In genomic region chr1:81132007-81132712, GRCm38 (mm10) we compare ENCODE assay signal across 18 mouse cellular contexts. TPM values are rescaled to one million over a fixed set of nuclear protein-coding genes. Genes with fewer than 3 reads are reported as not detected.
DNase-seq lines count a peak whose midpoint lies in the region; ATAC-seq and TF ChIP-seq lines count a peak whose summit lies in the region.
"Had no signal": no experiment of that assay in that cellular context is flagged by ENCODE, and none has a peak within 500 bp of the region (broad histone marks: within the 10 kb centered on the region; RNA-seq: fewer than 3 reads in every experiment).

No protein-coding gene starts in this region.

- no peak overlapping the region for H3K4me2 ChIP-seq in hindbrain, embryonic 13.5 days
- H3K4me2 ChIP-seq in hindbrain, postnatal 0 days (ENCODE audit: low read depth, low read length) = no peak overlapping the region
- no peak overlapping the region for H3K4me2 ChIP-seq in kidney, embryonic 14.5 days (replicated peaks; ENCODE audit: low read depth, low read length)
- H3K4me2 ChIP-seq: liver, embryonic 15.5 days; midbrain, embryonic 12.5 days had no signal

- no peaks in the 10 kb centered on the region for H3K4me1 ChIP-seq in hindbrain, embryonic 13.5 days (replicated peaks)
- no peaks in the 10 kb centered on the region for H3K4me1 ChIP-seq in hindbrain, embryonic 10.5 days (replicated peaks)
- H3K4me1 ChIP-seq in hindbrain, postnatal 0 days (ENCODE audit: insufficient read depth, low read length) = no peaks in the 10 kb centered on the region
- H3K4me1 ChIP-seq in kidney, embryonic 14.5 days (ENCODE audit: control insufficient read depth, insufficient read depth, low read length) = no peaks in the 10 kb centered on the region
- H3K4me1 ChIP-seq: heart, embryonic 10.5 days; liver, embryonic 15.5 days; midbrain, embryonic 12.5 days had no signal

- no peak for TF ChIP-seq POLR2A in brain, embryonic 14.5 days (IDR thresholded peaks at IDR 0.05; ENCODE audit: borderline replicate concordance, extremely low read depth, insufficient read depth, insufficient read length, poor library complexity, severe bottlenecking)

- H3K27ac ChIP-seq in hindbrain, embryonic 13.5 days = no peak overlapping the region
- no peak overlapping the region for H3K27ac ChIP-seq in hindbrain, embryonic 10.5 days
- H3K27ac ChIP-seq in hindbrain, postnatal 0 days = no peak overlapping the region
- no peak overlapping the region for H3K27ac ChIP-seq in kidney, embryonic 14.5 days (ENCODE audit: low read depth, low read length)
- H3K27ac ChIP-seq: gastrocnemius, adult 2 months; heart, embryonic 10.5 days; kidney, postnatal 0 days; liver, embryonic 15.5 days; midbrain, embryonic 12.5 days had no signal

- H3K9ac ChIP-seq in hindbrain, embryonic 13.5 days = no peak overlapping the region
- no peak overlapping the region for H3K9ac ChIP-seq in hindbrain, postnatal 0 days (replicated peaks; ENCODE audit: low read length)
- H3K9ac ChIP-seq in kidney, embryonic 14.5 days (ENCODE audit: low read depth, low read length) = no peak overlapping the region
- H3K9ac ChIP-seq: liver, embryonic 15.5 days; midbrain, embryonic 12.5 days had no signal

- H3K27me3 ChIP-seq in hindbrain, embryonic 13.5 days = no peaks in the 10 kb centered on the region
- no peaks in the 10 kb centered on the region for H3K27me3 ChIP-seq in hindbrain, embryonic 10.5 days (ENCODE audit: insufficient read depth, poor library complexity, severe bottlenecking)
- H3K27me3 ChIP-seq in hindbrain, postnatal 0 days (ENCODE audit: insufficient read depth, low read length) = no peaks in the 10 kb centered on the region
- H3K27me3 ChIP-seq in kidney, embryonic 14.5 days (ENCODE audit: control insufficient read depth, insufficient read depth, low read length) = no peaks in the 10 kb centered on the region
- H3K27me3 ChIP-seq: liver, embryonic 15.5 days; midbrain, embryonic 12.5 days had no signal

- no peak for TF ChIP-seq CTCF in brain, embryonic 14.5 days (IDR thresholded peaks at IDR 0.05; ENCODE audit: borderline replicate concordance, extremely low read depth, insufficient read depth, insufficient read length)
- no peak for TF ChIP-seq CTCF in hindbrain, postnatal 0 days (IDR thresholded peaks at IDR 0.05; ENCODE audit: low read depth)

- WGBS in hindbrain, embryonic 13.5 days = 71% methylated on average over 8 of the region's 8 CpGs
- WGBS in hindbrain, embryonic 10.5 days = 88% methylated on average over 8 of the region's 8 CpGs
- WGBS in hindbrain, postnatal 0 days = 62% methylated on average over 8 of the region's 8 CpGs
- 68% methylated on average over 8 of the region's 8 CpGs for WGBS in kidney, embryonic 14.5 days

- no peak for DNase-seq in hindbrain, embryonic 10.5 days (ENCODE audit: low spot score)
- DNase-seq in brain, embryonic 14.5 days (ENCODE audit: low read depth) = peak; percentile 62
- DNase-seq in cerebellum, adult 8-10 months = peak; percentile 23
- DNase-seq in hindbrain, postnatal 0 days (ENCODE audit: low spot score) = peak; percentile 39
- DNase-seq in right cerebral cortex, postnatal 10 days (ENCODE audit: low spot score in 2 of 2) = no peak
- DNase-seq: adrenal gland, postnatal 10 days; gastrocnemius, adult 2 months; heart, postnatal 10 days; kidney, adult 11 months; thymus, postnatal 25 days had no signal

- H3K36me3 ChIP-seq in hindbrain, embryonic 13.5 days = no peaks in the 10 kb centered on the region
- H3K36me3 ChIP-seq in hindbrain, embryonic 10.5 days = no peaks in the 10 kb centered on the region
- H3K36me3 ChIP-seq in hindbrain, postnatal 0 days (ENCODE audit: insufficient read depth, low read length) = no peaks in the 10 kb centered on the region
- no peaks in the 10 kb centered on the region for H3K36me3 ChIP-seq in kidney, embryonic 14.5 days (ENCODE audit: control insufficient read depth, insufficient read depth, low read length)
- H3K36me3 ChIP-seq: heart, embryonic 10.5 days; liver, embryonic 15.5 days; midbrain, embryonic 12.5 days had no signal

- no peaks in the 10 kb centered on the region for H3K9me3 ChIP-seq in hindbrain, embryonic 13.5 days
- no peaks in the 10 kb centered on the region for H3K9me3 ChIP-seq in hindbrain, embryonic 10.5 days
- H3K9me3 ChIP-seq in hindbrain, postnatal 0 days (ENCODE audit: low read length) = no peaks in the 10 kb centered on the region
- no peaks in the 10 kb centered on the region for H3K9me3 ChIP-seq in kidney, embryonic 14.5 days (ENCODE audit: control insufficient read depth, low read length)
- H3K9me3 ChIP-seq: heart, embryonic 10.5 days; liver, embryonic 15.5 days; midbrain, embryonic 12.5 days had no signal

- ATAC-seq in hindbrain, embryonic 13.5 days (ENCODE audit: low FRiP score) = 0 out of 2 replicates have a peak, but pooled peaks have one; percentile 59
- ATAC-seq in hindbrain, postnatal 0 days = no peak
- ATAC-seq in kidney, embryonic 14.5 days (ENCODE audit: low FRiP score, low TSS enrichment) = no peak
- ATAC-seq: Patski had no signal

- no peak overlapping the region for H3K4me3 ChIP-seq in hindbrain, embryonic 13.5 days
- H3K4me3 ChIP-seq in hindbrain, embryonic 10.5 days = no peak overlapping the region
- no peak overlapping the region for H3K4me3 ChIP-seq in hindbrain, postnatal 0 days (ENCODE audit: low read length)
- no peak overlapping the region for H3K4me3 ChIP-seq in kidney, embryonic 14.5 days (ENCODE audit: low read length)
- H3K4me3 ChIP-seq: gastrocnemius, adult 2 months; heart, embryonic 10.5 days; liver, embryonic 15.5 days; midbrain, embryonic 12.5 days had no signal

RNA-seq across cellular contexts. Expression of gene Nyap2, which starts 55.4 kb away (rescaled TPM):
- polyA plus RNA-seq in hindbrain, embryonic 13.5 days (2015; fragmentation: Nextera tagmentation; extraction: Ambion mirVana) = 13.1 and 14.1 TPM in 2 replicates
- 0.47 and 2.2 TPM in 2 replicates for polyA plus RNA-seq in hindbrain, embryonic 10.5 days (2016; fragmentation: Nextera tagmentation; extraction: Ambion mirVana)
- 6.1 and 13.1 TPM in 2 replicates for polyA plus RNA-seq in brain, embryonic 14.5 days (2012; rRNA removed)
- total RNA-seq in hindbrain, postnatal 0 days (2014; rRNA removed) = 37.6 and 39.3 TPM in 2 replicates
- polyA plus RNA-seq in hindbrain, postnatal 0 days (2015; fragmentation: Nextera tagmentation; extraction: Ambion mirVana) = 12.1 and 12.5 TPM in 2 replicates
- 0.04 TPM in 1 of 2 replicates, not detected in the other for polyA plus RNA-seq in kidney, embryonic 14.5 days (2014; fragmentation: Nextera tagmentation; extraction: Ambion mirVana)
- total RNA-seq: gastrocnemius, adult 2 months; heart, postnatal 10 days; megakaryocyte progenitor cell, adult 5-6 weeks had no signal
- polyA plus RNA-seq: kidney, postnatal 0 days; liver, embryonic 15.5 days; Patski had no signal

Comparison
In these comparisons a context has a peak if more than half of its experiments do, and no peak if none do; other contexts are left out.
1. DNase-seq: peak in brain, embryonic 14.5 days (single experiment), cerebellum, adult 8-10 months (single experiment) and hindbrain, postnatal 0 days (single experiment); none in hindbrain, embryonic 10.5 days (single experiment) and right cerebral cortex, postnatal 10 days (0 of 2).